In genomic region chr5:25115216-25115615, GRCm38 (mm10) we compare ENCODE assay signal across 15 mouse cellular contexts.
"Had no signal": no experiment of that assay in that cellular context is flagged by ENCODE, and none has a peak within 500 bp of the region (broad histone marks: within the 10 kb centered on the region; RNA-seq: fewer than 3 reads in every experiment).

No protein-coding gene starts in this region.

- H3K27me3 ChIP-seq: kidney, embryonic 15.5 days; limb, embryonic 13.5 days; liver, embryonic 13.5 days; neural tube, embryonic 15.5 days had no signal

- H3K4me3 ChIP-seq: kidney, embryonic 15.5 days; limb, embryonic 13.5 days; liver, embryonic 13.5 days; midbrain, embryonic 10.5 days; myocyte; neural tube, embryonic 15.5 days had no signal

- H3K9ac ChIP-seq: kidney, embryonic 15.5 days; limb, embryonic 13.5 days; liver, embryonic 13.5 days; neural tube, embryonic 15.5 days had no signal

- H3K36me3 ChIP-seq: kidney, embryonic 15.5 days; limb, embryonic 13.5 days; liver, embryonic 13.5 days; midbrain, embryonic 10.5 days; neural tube, embryonic 15.5 days had no signal

- H3K4me1 ChIP-seq: kidney, embryonic 15.5 days; limb, embryonic 13.5 days; liver, embryonic 13.5 days; neural tube, embryonic 15.5 days had no signal

- H3K9me3 ChIP-seq: kidney, embryonic 15.5 days; limb, embryonic 13.5 days; liver, embryonic 13.5 days; midbrain, embryonic 10.5 days; neural tube, embryonic 15.5 days had no signal

- H3K4me2 ChIP-seq: kidney, embryonic 15.5 days; limb, embryonic 13.5 days; liver, embryonic 13.5 days; neural tube, embryonic 15.5 days had no signal

- DNase-seq: kidney, adult 18-20 months; kidney, postnatal 14 days; left cerebral cortex, postnatal 4 days; liver, embryonic 13.5 days; lung, adult 2 months; midbrain, embryonic 14.5 days; thymus, adult 18-20 months; thymus, postnatal 36 days had no signal

- ATAC-seq: inflammation-experienced regulatory T-cells, adult 6 months; lung, postnatal 0 days had no signal

- H3K27ac ChIP-seq: kidney, embryonic 15.5 days; limb, embryonic 13.5 days; liver, embryonic 13.5 days; midbrain, embryonic 10.5 days; neural tube, embryonic 15.5 days had no signal
